Mouse (Mus musculus): Measurements from ENCODE around the gene Akna. TPM values are rescaled to one million over a fixed set of nuclear protein-coding genes. Genes with fewer than 3 reads are reported as not detected.

The Akna gene
- total RNA-seq, 2 experiments from 2014 or later: 3.3 TPM

GRCm38 (mm10) chr4:63410583-63410934 lies 7.4 kb upstream of the Akna start:
- peak; percentile 83 to 91 for DNase-seq (ENCODE audit: low spot score in 2 of 2)

- DNase-seq (ENCODE audit: low spot score in 2 of 2): peak in 1 of 2 experiments; percentile 23
Observed at GRCm38 (mm10) chr4:63409908-63410582, 6.9 kb upstream of the Akna start.

DNA sequence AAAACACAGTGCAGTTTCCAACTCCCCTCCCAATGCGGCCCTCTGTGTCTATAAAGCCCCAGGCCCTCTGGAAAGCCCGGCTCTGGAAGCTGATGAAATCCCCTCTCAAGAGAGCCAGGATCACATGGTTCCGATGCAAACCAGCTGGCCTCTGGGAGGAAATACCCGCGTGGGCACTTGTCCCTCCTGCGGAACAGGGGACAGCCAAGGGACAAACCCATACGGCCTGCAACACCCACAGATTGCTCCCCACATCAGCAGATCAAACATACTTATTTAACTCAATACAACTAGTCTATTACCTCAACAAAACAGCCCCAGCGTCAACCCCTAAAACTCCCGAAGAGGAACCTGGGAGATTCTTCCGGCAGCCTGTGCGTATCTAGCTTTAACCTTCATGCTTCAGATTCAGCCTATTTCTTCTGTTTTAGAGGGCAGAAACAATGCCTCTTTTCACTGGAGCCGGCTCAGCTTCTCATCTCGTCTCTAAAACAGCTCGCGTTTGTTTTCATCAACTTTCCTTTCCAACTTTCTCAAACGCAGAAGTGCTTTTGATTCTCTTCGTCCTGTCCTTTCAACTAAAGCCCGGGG lies 6.3 kb upstream of the Akna start:
- DNase-seq (ENCODE audit: low spot score in 2 of 2): no peak

- DNase-seq (ENCODE audit: low spot score in 2 of 2): peak; percentile 49 to 61
Observed at GRCm38 (mm10) chr4:63408649-63409048, 5.5 kb upstream of the Akna start.

DNA sequence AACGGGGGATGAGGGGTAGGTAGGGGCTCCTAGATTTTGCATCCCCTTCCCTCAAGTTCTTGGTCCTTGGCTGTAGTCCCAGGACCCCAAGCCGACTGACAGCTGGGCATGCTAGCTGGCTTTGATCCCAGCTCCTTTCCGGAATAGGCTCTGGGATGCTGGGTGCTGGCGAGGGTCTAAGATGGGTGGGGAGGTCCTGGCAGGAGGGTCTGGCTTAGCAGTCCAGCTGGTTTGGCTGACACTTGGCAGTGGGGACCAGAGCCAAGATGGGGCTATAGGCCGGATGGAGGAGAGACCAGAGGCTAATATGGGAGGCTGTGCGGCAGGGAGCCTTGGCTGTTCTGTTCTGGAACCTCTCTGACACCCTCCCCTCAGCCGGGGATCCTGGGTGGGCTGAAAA lies 5.1 kb upstream of the Akna start:
- DNase-seq (ENCODE audit: low spot score in 2 of 2): no peak

DNA sequence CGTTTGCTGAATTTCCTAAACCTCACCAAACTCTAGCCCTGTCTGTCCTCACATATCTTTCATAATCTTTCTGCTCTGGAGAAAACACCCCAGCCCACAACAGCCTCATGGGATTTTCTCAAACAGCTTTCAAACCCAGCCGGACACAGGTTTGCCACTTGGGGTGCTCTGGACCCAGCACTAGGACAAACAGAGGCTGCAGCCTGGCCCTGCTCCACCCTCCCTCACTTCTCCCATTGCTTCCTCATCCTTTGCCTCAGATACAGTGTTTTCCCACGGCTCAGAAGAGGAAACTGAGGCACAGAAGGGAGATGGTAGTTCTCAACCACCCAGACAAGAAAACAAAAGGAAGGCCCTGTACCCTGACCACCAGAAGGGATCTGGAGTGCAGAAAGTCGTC lies 2.5 kb upstream of the Akna start:
- no peak for DNase-seq (ENCODE audit: low spot score in 2 of 2)

DNA sequence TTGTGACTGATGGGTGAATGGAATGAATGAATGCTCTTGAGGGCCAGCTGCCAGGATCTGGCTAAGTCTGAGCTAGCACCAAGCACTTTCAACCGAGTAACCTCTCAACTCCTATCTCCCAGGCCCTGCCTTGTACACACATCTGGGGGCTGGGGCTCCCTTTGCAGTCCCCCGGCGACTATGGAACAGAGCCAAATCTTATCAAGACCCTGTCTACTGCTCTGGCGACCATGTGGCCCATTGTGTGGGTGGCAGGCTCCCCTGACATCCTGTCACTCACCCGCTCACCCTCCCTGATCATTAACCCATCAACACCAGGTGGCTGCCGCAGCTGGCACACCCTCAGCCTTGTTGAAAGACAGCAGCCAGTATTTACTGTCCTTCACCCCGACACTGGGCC lies 1.9 kb upstream of the Akna start:
- DNase-seq (ENCODE audit: low spot score in 2 of 2): no peak

- no peak for DNase-seq (ENCODE audit: low spot score in 2 of 2)
Observed at GRCm38 (mm10) chr4:63404205-63404604, 1.1 kb upstream of the Akna start.

DNA sequence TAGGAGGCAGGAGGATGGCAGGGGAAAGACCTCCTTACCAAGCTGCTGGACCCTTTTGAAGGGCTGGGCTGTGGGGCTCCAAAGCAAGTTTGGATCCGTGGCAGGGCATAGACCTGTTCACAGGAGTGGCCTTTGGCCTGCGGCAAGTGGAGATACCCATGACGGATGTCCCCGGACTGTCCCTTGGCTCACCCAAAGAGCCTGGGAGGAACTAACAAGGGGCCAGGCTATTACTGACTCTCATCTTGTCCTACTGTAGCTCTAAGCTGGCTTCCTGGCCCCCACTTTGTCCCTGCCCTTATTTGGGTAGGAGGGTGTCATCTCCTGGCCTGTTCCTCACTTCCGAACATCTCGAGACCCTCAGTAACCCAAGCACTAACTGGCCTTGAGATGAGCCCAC lies 596 bp downstream of the Akna start:
- no peak for DNase-seq (ENCODE audit: low spot score in 2 of 2)

DNA sequence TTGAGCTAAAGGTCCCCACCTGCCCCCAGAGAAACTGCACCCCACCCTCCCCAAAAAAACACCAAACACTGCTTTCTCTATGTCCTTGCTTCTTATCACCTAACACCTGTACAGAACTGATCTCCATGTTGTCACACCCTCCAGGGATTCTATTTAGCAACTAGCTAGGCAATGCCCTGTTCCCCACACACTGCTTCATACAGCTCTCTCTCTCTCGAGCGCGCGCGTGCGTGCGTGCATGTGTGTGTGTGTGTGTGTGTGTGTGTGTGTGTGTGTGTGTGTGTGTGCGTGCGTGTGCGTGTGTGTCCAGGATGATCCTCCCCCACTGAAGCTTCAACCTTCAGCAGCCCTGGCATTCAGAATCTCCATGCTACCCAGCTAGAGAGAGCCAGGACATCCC lies 1.1 kb downstream of the Akna start:
- DNase-seq (ENCODE audit: low spot score in 2 of 2): no peak

GRCm38 (mm10) chr4:63401620-63402019 lies 1.5 kb downstream of the Akna start:
- no peak for DNase-seq (ENCODE audit: low spot score in 2 of 2)

GRCm38 (mm10) chr4:63400541-63401306 lies 2.4 kb downstream of the Akna start:
- DNase-seq (ENCODE audit: low spot score in 2 of 2): no peak

GRCm38 (mm10) chr4:63399691-63400270 lies 3.4 kb downstream of the Akna start:
- no peak for DNase-seq (ENCODE audit: low spot score in 2 of 2)

DNA sequence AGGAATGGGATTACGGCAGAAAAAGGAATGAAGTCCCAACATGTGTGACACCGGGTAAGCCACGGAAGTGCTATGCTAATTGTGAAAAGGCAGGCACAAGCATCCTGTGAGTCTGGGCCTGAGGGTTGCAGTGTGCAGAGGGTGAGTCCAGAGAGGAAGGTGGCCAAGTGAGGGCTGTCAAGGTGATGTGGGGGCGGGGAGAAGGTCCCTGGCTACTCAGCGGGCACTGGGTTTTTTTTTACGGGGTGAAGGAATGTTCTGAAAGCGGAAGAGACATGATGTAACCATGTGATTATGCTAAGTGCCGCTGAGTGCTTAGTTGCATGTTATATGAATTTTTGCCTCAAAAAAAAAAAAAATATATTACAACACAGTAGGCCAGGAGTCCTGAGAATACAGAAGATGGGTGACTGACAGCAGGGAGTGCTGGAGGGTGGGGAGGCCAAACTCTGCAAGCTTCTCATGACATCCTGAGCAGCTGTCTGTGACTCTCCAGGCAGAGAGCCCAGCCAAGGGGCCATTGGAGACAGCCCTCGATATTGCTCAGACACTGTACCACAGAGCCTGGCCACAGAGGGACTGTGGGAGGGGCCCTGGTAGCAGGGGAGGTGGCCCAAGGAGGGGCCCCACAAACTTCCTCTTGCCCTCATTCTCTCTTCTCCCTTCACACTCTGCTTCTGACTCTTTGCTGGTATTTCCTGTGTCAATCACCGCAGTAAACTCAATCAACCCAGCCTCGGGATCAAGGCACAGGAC lies 4.1 kb downstream of the Akna start:
- DNase-seq (ENCODE audit: low spot score in 2 of 2): no peak

DNA sequence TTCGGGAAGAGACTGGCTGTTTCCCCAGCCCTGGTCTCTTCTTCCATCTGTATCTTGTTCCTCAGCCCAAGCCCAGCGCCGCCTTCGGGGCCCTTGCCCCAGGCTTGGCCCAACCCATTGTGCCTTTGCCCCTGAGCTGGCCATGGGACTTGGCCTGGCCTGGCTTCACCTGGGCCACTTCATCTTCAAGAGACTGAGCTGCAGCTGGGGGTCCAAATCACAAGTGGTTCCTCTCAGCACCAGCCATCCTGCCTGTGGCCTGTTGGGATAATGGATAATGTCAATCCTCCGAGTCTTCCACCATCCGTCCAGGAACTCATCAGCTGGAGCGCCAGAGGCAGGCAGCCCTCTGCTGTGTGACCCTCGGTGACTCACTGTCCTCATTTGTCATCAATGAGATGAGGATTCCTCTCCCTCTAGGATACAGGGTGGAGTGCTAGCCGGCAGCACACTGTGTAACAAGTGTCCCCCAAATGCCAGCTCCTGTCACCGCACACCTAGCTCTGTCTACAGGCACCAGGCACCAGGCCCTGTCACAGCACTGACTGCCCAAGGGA lies 5.1 kb downstream of the Akna start:
- no peak for DNase-seq (ENCODE audit: low spot score in 2 of 2)

GRCm38 (mm10) chr4:63391322-63391721 lies 11.8 kb downstream of the Akna start:
- no peak for DNase-seq (ENCODE audit: low spot score in 2 of 2)

GRCm38 (mm10) chr4:63389887-63390528 lies 13.1 kb downstream of the Akna start:
- no peak for DNase-seq (ENCODE audit: low spot score in 2 of 2)

- no peak for DNase-seq (ENCODE audit: low spot score in 2 of 2)
Observed at GRCm38 (mm10) chr4:63389121-63389886, 13.8 kb downstream of the Akna start.

GRCm38 (mm10) chr4:63388029-63388428 lies 15.1 kb downstream of the Akna start:
- DNase-seq (ENCODE audit: low spot score in 2 of 2): no peak

GRCm38 (mm10) chr4:63385784-63386183 lies 17.4 kb downstream of the Akna start:
- DNase-seq (ENCODE audit: low spot score in 2 of 2): no peak
